Mouse (Mus musculus) ovary, postnatal 10 days (tissue): ENCODE measurements around the gene Gm42906.

ENCODE experiments used
- DNase-seq: peaks from one replicate; pipeline ENCODE4 v3.0.0; 2022; ENCODE audit warnings: low spot score

Gm42906 gene

GRCm38 (mm10) chr5:151108291-151108897 lies 319.6 kb downstream of the Gm42906 start:
- no peak for DNase-seq

- DNase-seq, result no peak
Observed at GRCm38 (mm10) chr5:151106841-151107240, 321.1 kb downstream of the Gm42906 start.

GRCm38 (mm10) chr5:151105054-151105971 lies 322.6 kb downstream of the Gm42906 start:
- no peak for DNase-seq

- no peak for DNase-seq
Observed at GRCm38 (mm10) chr5:151104354-151105053, 323.5 kb downstream of the Gm42906 start.

GRCm38 (mm10) chr5:151103284-151103683 lies 324.7 kb downstream of the Gm42906 start:
- no peak for DNase-seq

GRCm38 (mm10) chr5:151102262-151102661 lies 325.7 kb downstream of the Gm42906 start:
- no peak for DNase-seq

GRCm38 (mm10) chr5:151096012-151096411 lies 332.0 kb downstream of the Gm42906 start:
- no peak for DNase-seq

- DNase-seq, result no peak
Observed at GRCm38 (mm10) chr5:151092886-151093665, 334.9 kb downstream of the Gm42906 start.

- no peak for DNase-seq
Observed at GRCm38 (mm10) chr5:151090996-151091395, 337.0 kb downstream of the Gm42906 start.

GRCm38 (mm10) chr5:151089201-151089600 lies 338.8 kb downstream of the Gm42906 start:
- DNase-seq, result no peak

GRCm38 (mm10) chr5:151086425-151087202 lies 341.3 kb downstream of the Gm42906 start:
- DNase-seq, result no peak

- no peak for DNase-seq
Observed at GRCm38 (mm10) chr5:151085749-151086148, 342.2 kb downstream of the Gm42906 start.

GRCm38 (mm10) chr5:151080276-151080675 lies 347.7 kb downstream of the Gm42906 start:
- DNase-seq, result no peak

GRCm38 (mm10) chr5:151077953-151078352 lies 350.0 kb downstream of the Gm42906 start:
- DNase-seq, result no peak

GRCm38 (mm10) chr5:151076917-151077316 lies 351.0 kb downstream of the Gm42906 start:
- no peak for DNase-seq

- no peak for DNase-seq
Observed at GRCm38 (mm10) chr5:151074282-151074681, 353.7 kb downstream of the Gm42906 start.

- no peak for DNase-seq
Observed at GRCm38 (mm10) chr5:151071430-151071829, 356.5 kb downstream of the Gm42906 start.

GRCm38 (mm10) chr5:151070896-151071295 lies 357.1 kb downstream of the Gm42906 start:
- DNase-seq, result no peak

- DNase-seq, result no peak
Observed at GRCm38 (mm10) chr5:151069569-151069968, 358.4 kb downstream of the Gm42906 start.

- DNase-seq, result no peak
Observed at GRCm38 (mm10) chr5:151066016-151066415, 361.9 kb downstream of the Gm42906 start.

- no peak for DNase-seq
Observed at GRCm38 (mm10) chr5:151065228-151065627, 362.7 kb downstream of the Gm42906 start.
